In the genomic region with DNA sequence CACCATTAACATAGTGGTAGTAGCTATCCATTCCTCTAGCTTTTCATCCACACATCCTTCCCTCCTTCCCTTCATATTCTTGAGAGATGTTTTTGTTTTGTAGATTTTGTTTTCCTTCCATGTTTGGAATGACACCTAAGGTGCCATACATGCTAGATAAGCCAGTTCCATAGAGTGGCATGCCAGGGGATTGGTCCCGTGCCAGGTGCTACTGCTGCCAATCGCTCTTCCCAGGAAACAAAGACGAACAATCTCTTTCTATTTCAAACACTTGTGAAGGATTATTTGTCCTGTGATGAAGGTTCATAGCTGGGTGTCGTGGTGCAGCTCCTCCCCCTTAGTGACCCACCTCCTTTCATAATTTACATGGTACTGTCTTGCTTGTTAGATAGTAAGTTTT, we compare ENCODE assay signal across 13 mouse cellular contexts.
"Had no signal": no experiment of that assay in that cellular context is flagged by ENCODE, and none has a peak within 500 bp of the region (broad histone marks: within the 10 kb centered on the region; RNA-seq: fewer than 3 reads in every experiment).

No protein-coding gene starts in this region.

- H3K36me3 ChIP-seq: liver, embryonic 13.5 days; lung, embryonic 15.5 days had no signal

- ATAC-seq: intestine, embryonic 16.5 days had no signal

- H3K4me3 ChIP-seq: liver, embryonic 13.5 days; lung, embryonic 15.5 days had no signal

- H3K4me2 ChIP-seq: liver, embryonic 13.5 days; lung, embryonic 15.5 days; midbrain, embryonic 11.5 days had no signal

- H3K9ac ChIP-seq: liver, embryonic 13.5 days; lung, embryonic 15.5 days had no signal

- DNase-seq: kidney, adult 18-20 months; kidney, adult 9 months; kidney, postnatal 14 days; kidney, postnatal 4 days; liver, embryonic 13.5 days; midbrain, embryonic 14.5 days; right cerebral cortex, adult 18-20 months; right cerebral cortex, postnatal 14 days; thymus, adult 18-20 months; thymus, postnatal 36 days had no signal

- H3K27ac ChIP-seq: liver, embryonic 13.5 days; lung, embryonic 15.5 days had no signal

- H3K27me3 ChIP-seq: liver, embryonic 13.5 days; lung, embryonic 15.5 days had no signal

- H3K9me3 ChIP-seq: liver, embryonic 13.5 days; lung, embryonic 15.5 days had no signal

- H3K4me1 ChIP-seq: liver, embryonic 13.5 days; lung, embryonic 15.5 days had no signal
